Mouse (Mus musculus) bone marrow macrophage, adult 2 months (primary cell): Measurements from ENCODE around the gene Zfp292. TPM values are rescaled to one million over a fixed set of nuclear protein-coding genes. Genes with fewer than 3 reads are reported as not detected.
A peak's percentile ranks its signal among the peaks of the same experiment; 100 is the strongest.

Experiments used
- H3K27ac ChIP-seq: 2 replicates; pipeline ENCODE4 v1.5.1; 2012; ENCODE audit warnings: low read depth, low read length; ENCODE audit not compliant: insufficient read depth
- H3K4me1 ChIP-seq: 2 replicates; pipeline ENCODE4 v1.6.1; 2012; ENCODE audit warnings: low read length; ENCODE audit not compliant: control insufficient read depth, insufficient read depth
- H3K4me3 ChIP-seq: 2 replicates; pipeline ENCODE4 v1.5.1; 2012; ENCODE audit warnings: mild to moderate bottlenecking, low read length, moderate library complexity; ENCODE audit not compliant: insufficient read depth
- CTCF ChIP-seq: IDR thresholded peaks from 2 replicates; pipeline ENCODE4 v1.5.1; 2012; ENCODE audit warnings: low read depth, mild to moderate bottlenecking, low read length, moderate library complexity
- POLR2A ChIP-seq: IDR thresholded peaks from 2 replicates; pipeline ENCODE4 v1.6.1; 2012; ENCODE audit warnings: mild to moderate bottlenecking, low read depth, low read length, borderline replicate concordance
- polyA plus RNA-seq: library from polyadenylated mRNA; stranded (reverse); fragments of >200 nt; gene quantifications from 2 replicates; pipeline ENCODE4 v1.2.4, GENCODE M21; 2012; ENCODE audit not compliant: missing spikeins, insufficient read depth, insufficient read length

Gene Zfp292
- polyA plus RNA-seq, 1 experiment = 13.9 TPM

GRCm38 (mm10) chr4:34901166-34901565, 18.4 kb upstream of the Zfp292 start:
- no peak overlapping the region for H3K27ac ChIP-seq
- TF ChIP-seq CTCF (no peak), POLR2A (no peak)
- H3K4me3 ChIP-seq = no peak overlapping the region
- H3K4me1 ChIP-seq = no peaks in the 10 kb centered on the region

- Histone ChIP-seq H3K27ac (no peak overlapping the region), H3K4me1 (no peaks in the 10 kb centered on the region), H3K4me3 (no peak overlapping the region)
- TF ChIP-seq CTCF (no peak), POLR2A (no peak)
Observed at GRCm38 (mm10) chr4:34900155-34900554, 17.4 kb upstream of the Zfp292 start.

- no peaks in the 10 kb centered on the region for H3K4me1 ChIP-seq
- H3K27ac ChIP-seq = no peak overlapping the region
- TF ChIP-seq CTCF (no peak), POLR2A (no peak)
- H3K4me3 ChIP-seq = no peak overlapping the region
Observed at GRCm38 (mm10) chr4:34899322-34899721, 16.6 kb upstream of the Zfp292 start.

- H3K27ac ChIP-seq = no peak overlapping the region
- no peaks in the 10 kb centered on the region for H3K4me1 ChIP-seq
- TF ChIP-seq POLR2A = no peak
- TF ChIP-seq CTCF = no peak
- no peak overlapping the region for H3K4me3 ChIP-seq
Observed at GRCm38 (mm10) chr4:34898497-34898896, 15.7 kb upstream of the Zfp292 start.

GRCm38 (mm10) chr4:34893479-34893878, 10.7 kb upstream of the Zfp292 start, which contains the start of gene Cga:
Cga (plus strand) TSS chr4:34893779.
- H3K4me3 ChIP-seq = no peak within 1 kb of the TSS
- H3K27ac ChIP-seq = no peak within 1 kb of the TSS
- TF ChIP-seq POLR2A (no peak), CTCF (no peak)
- H3K4me1 ChIP-seq = no peaks in the 10 kb centered on the region

GRCm38 (mm10) chr4:34889812-34890185, 7.0 kb upstream of the Zfp292 start:
- Histone ChIP-seq H3K27ac (no peak overlapping the region), H3K4me3 (no peak overlapping the region)
- TF ChIP-seq POLR2A (no peak), CTCF (no peak)

GRCm38 (mm10) chr4:34889101-34889811, 6.5 kb upstream of the Zfp292 start:
- peaks cover 4% of the 10 kb centered on the region; the same call in 1 of the 2 replicates for H3K4me1 ChIP-seq
- H3K27ac ChIP-seq = no peak overlapping the region
- no peak for TF ChIP-seq POLR2A
- no peak for TF ChIP-seq CTCF
- no peak overlapping the region for H3K4me3 ChIP-seq

More at GRCm38 (mm10) chr4:34889812-34890185, 7.0 kb upstream of the Zfp292 start:
- peaks cover 4% of the 10 kb centered on the region; the same call in 1 of the 2 replicates for H3K4me1 ChIP-seq

GRCm38 (mm10) chr4:34887295-34887694, 4.5 kb upstream of the Zfp292 start:
- Histone ChIP-seq H3K4me3 (peak overlapping the region; percentile 77), H3K27ac (peak overlapping the region; percentile 73; the same call in 1 of the 2 replicates), H3K4me1 (peaks cover 8% of the 10 kb centered on the region)
- TF ChIP-seq CTCF (no peak), POLR2A (no peak)

- Histone ChIP-seq H3K27ac (peak overlapping the region; percentile 73), H3K4me3 (peak overlapping the region; percentile 77), H3K4me1 (peaks cover 8% of the 10 kb centered on the region)
- TF ChIP-seq POLR2A = no peak
- no peak for TF ChIP-seq CTCF
Observed at GRCm38 (mm10) chr4:34886490-34887111, 3.8 kb upstream of the Zfp292 start.
